Mouse (Mus musculus) liver, adult 2 months (tissue): ENCODE data around the gene Pdia5. TPM values are rescaled to one million over a fixed set of nuclear protein-coding genes. Genes with fewer than 3 reads are reported as not detected.

Experiments
- DNase-seq: peaks from one replicate; pipeline ENCODE4 v3.0.0-alpha.2; 2011; ENCODE audit warnings: low read depth, low spot score; ENCODE audit errors: extremely low read depth
- H3K27ac ChIP-seq: fragments of 200-500 bp; replicated peaks from 2 replicates; pipeline ENCODE4 v1.5.1; 2012; ENCODE audit warnings: low read depth, mild to moderate bottlenecking, control low read depth, inconsistent platforms, low read length; ENCODE audit not compliant: insufficient read depth
- H3K27me3 ChIP-seq: fragments of 200-500 bp; 2 replicates; pipeline ENCODE4 v1.6.1; 2012; ENCODE audit warnings: mild to moderate bottlenecking, moderate library complexity, low read length, inconsistent platforms; ENCODE audit not compliant: control insufficient read depth, insufficient read depth
- H3K36me3 ChIP-seq: fragments of 200-500 bp; 2 replicates; pipeline ENCODE4 v1.6.1; 2012; ENCODE audit warnings: low read length, inconsistent platforms; ENCODE audit not compliant: control insufficient read depth, insufficient read depth
- H3K4me1 ChIP-seq: fragments of 200-500 bp; 2 replicates; pipeline ENCODE4 v1.6.1; 2011; ENCODE audit warnings: low read length; ENCODE audit not compliant: control insufficient read depth, insufficient read depth
- H3K4me3 ChIP-seq: fragments of 200-500 bp; 2 replicates; pipeline ENCODE4 v1.5.1; 2011; ENCODE audit warnings: low read depth, mild to moderate bottlenecking, control low read depth, low read length, moderate library complexity; ENCODE audit not compliant: insufficient read depth
- H3K79me2 ChIP-seq: fragments of 200-500 bp; 2 replicates; pipeline ENCODE4 v1.6.1; 2012; ENCODE audit warnings: inconsistent platforms, mild to moderate bottlenecking, low read length, moderate library complexity; ENCODE audit not compliant: control insufficient read depth, insufficient read depth
- H3K9ac ChIP-seq: fragments of 200-500 bp; 2 replicates; pipeline ENCODE4 v1.6.1; 2012; ENCODE audit warnings: low read depth, mild to moderate bottlenecking, control low read depth, inconsistent platforms, low read length
- CTCF ChIP-seq: fragments of 200-500 bp; IDR thresholded peaks from 2 replicates; pipeline ENCODE4 v1.5.1; 2011; ENCODE audit warnings: low read depth, low read length, control low read depth
- POLR2A ChIP-seq: fragments of 200-500 bp; IDR thresholded peaks from 2 replicates; pipeline ENCODE4 v1.6.1; 2011; ENCODE audit warnings: low read length, control low read depth; ENCODE audit not compliant: insufficient read depth; ENCODE audit errors: extremely low read depth
- WGBS: fragments of 180-500 bp; shearing (Covaris S2); methylation state at CpG from one replicate; pipeline ENCODE4 v1.1.7; 2018; 5-methylcytosine and 5-hydroxymethylcytosine counted together
- polyA plus RNA-seq: library from polyadenylated mRNA; depleted of rRNA; stranded (reverse); fragments of >200 nt; gene quantifications from 2 replicates; pipeline ENCODE4 v1.2.3, GENCODE M21; 2012
- total RNA-seq: library from RNA; depleted of rRNA; stranded (reverse); fragments of >200 nt; gene quantifications from 2 replicates; pipeline ENCODE4 v1.2.3, GENCODE M21; 2014

The Pdia5 gene
- total and polyA plus RNA-seq, 2 experiments = 32.2 to 38.1 TPM

GRCm38 (mm10) chr16:35517976-35518951, 27.6 kb upstream of the Pdia5 start:
- H3K9ac ChIP-seq = no peak overlapping the region
- DNase-seq = no peak
- no peak for TF ChIP-seq POLR2A
- no peak for TF ChIP-seq CTCF
- H3K27me3 ChIP-seq = no peaks in the 10 kb centered on the region
- H3K4me3 ChIP-seq = no peak overlapping the region
- WGBS = 72% methylated on average over 23 of the region's 23 CpGs
- H3K36me3 ChIP-seq = no peaks in the 10 kb centered on the region
- no peaks in the 10 kb centered on the region for H3K79me2 ChIP-seq
- no peak overlapping the region for H3K27ac ChIP-seq
- H3K4me1 ChIP-seq = peaks cover 9% of the 10 kb centered on the region

GRCm38 (mm10) chr16:35515977-35516612, 25.4 kb upstream of the Pdia5 start:
- TF ChIP-seq CTCF (no peak), POLR2A (no peak)
- DNase-seq = no peak
- no peak overlapping the region for H3K27ac ChIP-seq

GRCm38 (mm10) chr16:35509331-35510070, 18.8 kb upstream of the Pdia5 start:
- no peak for DNase-seq
- WGBS = 71% methylated on average over 11 of the region's 11 CpGs
- Histone ChIP-seq H3K4me3 (no peak overlapping the region), H3K36me3 (no peaks in the 10 kb centered on the region), H3K4me1 (peaks cover 4% of the 10 kb centered on the region), H3K9ac (no peak overlapping the region), H3K27ac (peak overlapping the region; percentile 44), H3K79me2 (no peaks in the 10 kb centered on the region), H3K27me3 (no peaks in the 10 kb centered on the region)
- no peak for TF ChIP-seq POLR2A

More at GRCm38 (mm10) chr16:35515977-35516612, 25.4 kb upstream of the Pdia5 start:
- no peaks in the 10 kb centered on the region for H3K27me3 ChIP-seq
- no peaks in the 10 kb centered on the region for H3K79me2 ChIP-seq
- H3K4me3 ChIP-seq = no peak overlapping the region
- WGBS = 84% methylated on average over 21 of the region's 21 CpGs
- H3K4me1 ChIP-seq = peaks cover 9% of the 10 kb centered on the region
- H3K36me3 ChIP-seq = no peaks in the 10 kb centered on the region
- no peak overlapping the region for H3K9ac ChIP-seq

- no peak for DNase-seq
- Histone ChIP-seq H3K4me3 (no peak overlapping the region), H3K9ac (no peak overlapping the region), H3K79me2 (no peaks in the 10 kb centered on the region), H3K27ac (no peak overlapping the region), H3K4me1 (peaks cover 4% of the 10 kb centered on the region), H3K36me3 (no peaks in the 10 kb centered on the region), H3K27me3 (no peaks in the 10 kb centered on the region)
- TF ChIP-seq POLR2A (no peak), CTCF (no peak)
- 92% methylated on average over 6 of the region's 6 CpGs for WGBS
These were observed 17.9 kb upstream of the Pdia5 start for GRCm38 (mm10) chr16:35508581-35508980.

GRCm38 (mm10) chr16:35505786-35506185, 15.1 kb upstream of the Pdia5 start:
- 51% methylated on average over 4 of the region's 4 CpGs for WGBS
- no peaks in the 10 kb centered on the region for H3K27me3 ChIP-seq

More at GRCm38 (mm10) chr16:35505786-35506185, 15.1 kb upstream of the Pdia5 start:
- H3K27ac ChIP-seq = peak overlapping the region; percentile 62; the same call in 1 of the 2 replicates
- H3K4me1 ChIP-seq = peaks cover 4% of the 10 kb centered on the region
- no peak for TF ChIP-seq POLR2A
- no peak for TF ChIP-seq CTCF
- no peaks in the 10 kb centered on the region for H3K36me3 ChIP-seq
- peak; percentile 86 for DNase-seq
- no peak overlapping the region for H3K4me3 ChIP-seq
- H3K79me2 ChIP-seq = no peaks in the 10 kb centered on the region
- no peak overlapping the region for H3K9ac ChIP-seq
